Mouse (Mus musculus) ES-Bruce4 (cell line): Measurements from ENCODE around the gene Slc5a2. TPM values are rescaled to one million over a fixed set of nuclear protein-coding genes. Genes with fewer than 3 reads are reported as not detected.
A peak's percentile ranks its signal among the peaks of the same experiment; 100 is the strongest.

Experiments
- H3K27ac ChIP-seq: 2 replicates; pipeline ENCODE4 v1.5.1; 2012; ENCODE audit warnings: low read length, inconsistent platforms; ENCODE audit not compliant: insufficient read depth
- H3K27me3 ChIP-seq: 2 replicates; pipeline ENCODE4 v1.6.1; 2012; ENCODE audit warnings: mild to moderate bottlenecking, low read length, inconsistent platforms; ENCODE audit not compliant: control insufficient read depth, poor library complexity, insufficient read depth, severe bottlenecking
- H3K36me3 ChIP-seq: 2 replicates; pipeline ENCODE4 v1.6.1; 2012; ENCODE audit warnings: inconsistent platforms, mild to moderate bottlenecking, low read length, moderate library complexity; ENCODE audit not compliant: control insufficient read depth, poor library complexity, insufficient read depth, severe bottlenecking
- H3K4me1 ChIP-seq: one replicate; pipeline ENCODE4 v1.8.1; 2011; ENCODE audit warnings: low read length; ENCODE audit not compliant: control insufficient read depth, insufficient read depth
- H3K4me3 ChIP-seq: 2 replicates; pipeline ENCODE4 v1.5.1; 2011; ENCODE audit warnings: low read depth, mild to moderate bottlenecking, low read length
- H3K9ac ChIP-seq: 2 replicates; pipeline ENCODE4 v1.6.1; 2012; ENCODE audit warnings: low read depth, mild to moderate bottlenecking, inconsistent platforms; ENCODE audit not compliant: poor library complexity, severe bottlenecking
- H3K9me3 ChIP-seq: replicated peaks from 2 replicates; pipeline ENCODE4 v1.6.1; 2012; ENCODE audit warnings: mild to moderate bottlenecking, low read length, inconsistent platforms; ENCODE audit not compliant: control insufficient read depth, poor library complexity, insufficient read depth, severe bottlenecking
- CTCF ChIP-seq: IDR thresholded peaks from one replicate; pipeline ENCODE4 v1.8.1; 2011; ENCODE audit warnings: low read depth, low read length
- EP300 ChIP-seq: IDR thresholded peaks from 2 replicates; pipeline ENCODE4 v1.6.1; 2011; ENCODE audit warnings: low read depth, low read length; ENCODE audit not compliant: insufficient read depth
- POLR2A ChIP-seq: IDR thresholded peaks from one replicate; pipeline ENCODE4 v1.8.1; 2011; ENCODE audit warnings: low read length; ENCODE audit not compliant: insufficient read depth
- polyA plus RNA-seq: library from polyadenylated mRNA; stranded (reverse); fragments of >200 nt; gene quantifications from 2 replicates; pipeline ENCODE4 v1.2.4, GENCODE M21; 2011; ENCODE audit warnings: low read depth; ENCODE audit not compliant: missing spikeins, insufficient read depth, insufficient read length

Gene Slc5a2
- polyA plus RNA-seq, 1 experiment, result not detected

GRCm38 (mm10) chr7:128255757-128256156 is 9.7 kb upstream of the Slc5a2 start:
- H3K4me1 ChIP-seq, result no peaks in the 10 kb centered on the region
- H3K4me3 ChIP-seq, result no peak overlapping the region
- no peaks in the 10 kb centered on the region for H3K36me3 ChIP-seq
- no peaks in the 10 kb centered on the region for H3K9me3 ChIP-seq
- no peak overlapping the region for H3K9ac ChIP-seq
- H3K27me3 ChIP-seq, result no peaks in the 10 kb centered on the region
- no peak for TF ChIP-seq CTCF
- no peak for TF ChIP-seq EP300
- no peak for TF ChIP-seq POLR2A
- no peak overlapping the region for H3K27ac ChIP-seq

GRCm38 (mm10) chr7:128256783-128257334 is 8.6 kb upstream of the Slc5a2 start:
- Histone ChIP-seq H3K4me1 (no peaks in the 10 kb centered on the region), H3K9ac (no peak overlapping the region), H3K4me3 (no peak overlapping the region), H3K27me3 (no peaks in the 10 kb centered on the region), H3K27ac (no peak overlapping the region), H3K9me3 (no peaks in the 10 kb centered on the region), H3K36me3 (no peaks in the 10 kb centered on the region)
- TF ChIP-seq CTCF (no peak), EP300 (no peak), POLR2A (no peak)

GRCm38 (mm10) chr7:128266056-128266455 is 599 bp downstream of the Slc5a2 start:
- Histone ChIP-seq H3K36me3 (no peaks in the 10 kb centered on the region), H3K4me3 (no peak overlapping the region), H3K27me3 (no peaks in the 10 kb centered on the region), H3K4me1 (no peaks in the 10 kb centered on the region), H3K9me3 (no peaks in the 10 kb centered on the region), H3K9ac (no peak overlapping the region), H3K27ac (no peak overlapping the region)
- TF ChIP-seq EP300 (no peak), POLR2A (no peak), CTCF (no peak)

- Histone ChIP-seq H3K4me1 (no peaks in the 10 kb centered on the region), H3K4me3 (no peak overlapping the region), H3K9ac (no peak overlapping the region), H3K27ac (no peak overlapping the region), H3K36me3 (no peaks in the 10 kb centered on the region), H3K27me3 (no peaks in the 10 kb centered on the region), H3K9me3 (no peaks in the 10 kb centered on the region)
- TF ChIP-seq EP300 (no peak), CTCF (no peak), POLR2A (no peak)
Measured at GRCm38 (mm10) chr7:128267391-128267790, 1.9 kb downstream of the Slc5a2 start.

- TF ChIP-seq POLR2A, result no peak
- no peak for TF ChIP-seq CTCF
- no peak for TF ChIP-seq EP300
- Histone ChIP-seq H3K9me3 (no peaks in the 10 kb centered on the region), H3K4me3 (no peak overlapping the region), H3K36me3 (no peaks in the 10 kb centered on the region), H3K27me3 (no peaks in the 10 kb centered on the region), H3K27ac (no peak overlapping the region), H3K4me1 (no peaks in the 10 kb centered on the region), H3K9ac (no peak overlapping the region)
Measured at GRCm38 (mm10) chr7:128267813-128268212, 2.4 kb downstream of the Slc5a2 start.

GRCm38 (mm10) chr7:128270431-128270850 is 5.0 kb downstream of the Slc5a2 start:
- Histone ChIP-seq H3K4me3 (peak overlapping the region; percentile 14), H3K27ac (no peak overlapping the region), H3K36me3 (no peaks in the 10 kb centered on the region), H3K9ac (no peak overlapping the region), H3K4me1 (no peaks in the 10 kb centered on the region), H3K9me3 (no peaks in the 10 kb centered on the region), H3K27me3 (no peaks in the 10 kb centered on the region)
- no peak for TF ChIP-seq CTCF
- no peak for TF ChIP-seq POLR2A
- TF ChIP-seq EP300, result no peak
